Mouse (Mus musculus) MN1 (cell line): ENCODE results near the gene Zfp143.
"Not testable (repeated sequence)": the region's sequence is repeated elsewhere in the genome, so short reads cannot be mapped to it uniquely, and the experiment has no call there.

Experiments
- DNase-seq: peaks from one replicate; pipeline ENCODE4 v3.0.0-alpha.2; 2016; ENCODE audit warnings: low spot score

Gene Zfp143

GRCm38 (mm10) chr7:110061199-110061751, at the start of gene Zfp143:
Gene Zfp143 (plus strand): TSS chr7:110061217.
- DNase-seq, result peak; percentile 100

- no peak for DNase-seq
Observed at GRCm38 (mm10) chr7:110011417-110011816, 49.6 kb upstream of the Zfp143 start.

GRCm38 (mm10) chr7:110014272-110014671, 46.7 kb upstream of the Zfp143 start:
- no peak for DNase-seq

GRCm38 (mm10) chr7:110018117-110018630, 42.8 kb upstream of the Zfp143 start, which contains the start of gene Ipo7:
Gene Ipo7 (plus strand): TSS chr7:110018274.
- DNase-seq, result peak; percentile 94

- DNase-seq, result peak; percentile 55
Observed at GRCm38 (mm10) chr7:110018631-110019482, 42.2 kb upstream of the Zfp143 start.

GRCm38 (mm10) chr7:110023553-110023952, 37.5 kb upstream of the Zfp143 start:
- no peak for DNase-seq

- no peak for DNase-seq
Observed at GRCm38 (mm10) chr7:110026594-110026993, 34.4 kb upstream of the Zfp143 start.

- no peak for DNase-seq
Observed at GRCm38 (mm10) chr7:110028826-110029225, 32.2 kb upstream of the Zfp143 start.

- DNase-seq, result no peak
Observed at GRCm38 (mm10) chr7:110030342-110030741, 30.7 kb upstream of the Zfp143 start.

- DNase-seq, result not testable (repeated sequence)
Observed at GRCm38 (mm10) chr7:110057723-110058122, 3.3 kb upstream of the Zfp143 start.

- peak; percentile 45 for DNase-seq
Observed at GRCm38 (mm10) chr7:110059092-110059785, 1.8 kb upstream of the Zfp143 start.

GRCm38 (mm10) chr7:110060106-110060668, 830 bp upstream of the Zfp143 start:
- DNase-seq, result peak; percentile 24

- DNase-seq, result peak; percentile 65
Observed at GRCm38 (mm10) chr7:110060669-110061198, 283 bp upstream of the Zfp143 start.

GRCm38 (mm10) chr7:110061752-110062273, 796 bp downstream of the Zfp143 start:
- DNase-seq, result peak; percentile 89

GRCm38 (mm10) chr7:110063731-110064130, 2.7 kb downstream of the Zfp143 start:
- no peak for DNase-seq

GRCm38 (mm10) chr7:110069070-110069469, 8.1 kb downstream of the Zfp143 start:
- no peak for DNase-seq

- DNase-seq, result no peak
Observed at GRCm38 (mm10) chr7:110078168-110078567, 17.2 kb downstream of the Zfp143 start.

- DNase-seq, result peak; percentile 80
Observed at GRCm38 (mm10) chr7:110083386-110084165, 22.6 kb downstream of the Zfp143 start.

GRCm38 (mm10) chr7:110085217-110085616, 24.2 kb downstream of the Zfp143 start:
- DNase-seq, result no peak

GRCm38 (mm10) chr7:110087914-110088313, 26.9 kb downstream of the Zfp143 start:
- no peak for DNase-seq

- DNase-seq, result peak; percentile 63
Observed at GRCm38 (mm10) chr7:110091670-110092069, 30.7 kb downstream of the Zfp143 start.
